Mouse (Mus musculus) stomach, embryonic 16.5 days (tissue): ENCODE measurements at regions not wholly inside any gene's neighbourhood (a gene's known extent, or its start where the extent isn't known, plus 50 kb on each side); places are given as distances from the start of the nearest gene placed in this dataset.

Experiments
- ATAC-seq: fragments of 200-750 bp; cut with Nextera tagmentation; 2 replicates; pipeline ENCODE4 v1.8.0; 2017; ENCODE audit warnings: moderate number of reproducible peaks, moderate TSS enrichment; ENCODE audit not compliant: insufficient read depth, low FRiP score
- H3K27ac ChIP-seq: fragments of 300-500 bp; sonication (generic); 2 replicates; pipeline ENCODE4 v1.5.1; 2014; ENCODE audit warnings: low read length
- H3K27me3 ChIP-seq: fragments of 300-500 bp; sonication (generic); 2 replicates; pipeline ENCODE4 v1.6.1; 2014; ENCODE audit warnings: low read length, control low read depth, mixed read lengths; ENCODE audit not compliant: control insufficient read depth, insufficient read depth
- H3K36me3 ChIP-seq: fragments of 300-500 bp; sonication (generic); 2 replicates; pipeline ENCODE4 v1.6.1; 2014; ENCODE audit warnings: low read length; ENCODE audit not compliant: control insufficient read depth, insufficient read depth
- H3K4me1 ChIP-seq: fragments of 300-500 bp; sonication (generic); 2 replicates; pipeline ENCODE4 v1.6.1; 2014; ENCODE audit warnings: low read length, control low read depth, mixed read lengths; ENCODE audit not compliant: control insufficient read depth, insufficient read depth
- H3K4me2 ChIP-seq: fragments of 300-500 bp; sonication (generic); 2 replicates; pipeline ENCODE4 v1.6.1; 2014; ENCODE audit warnings: low read depth, low read length, mixed read lengths
- H3K4me3 ChIP-seq: fragments of 300-500 bp; sonication (generic); replicated peaks from 2 replicates; pipeline ENCODE4 v1.5.1; 2014; ENCODE audit warnings: mild to moderate bottlenecking, low read length
- H3K9ac ChIP-seq: fragments of 300-500 bp; sonication (generic); 2 replicates; pipeline ENCODE4 v1.6.1; 2014; ENCODE audit warnings: low read length
- H3K9me3 ChIP-seq: fragments of 300-500 bp; sonication (generic); replicated peaks from 2 replicates; pipeline ENCODE4 v1.6.1; 2016; ENCODE audit warnings: low read length, control low read depth; ENCODE audit not compliant: control insufficient read depth
- WGBS: fragments of 180-500 bp; shearing (Covaris S2); extraction: QIAGEN DNeasy Blood & Tissue Kit; methylation state at CpG from one replicate; pipeline ENCODE4 v1.1.7; 2014; 5-methylcytosine and 5-hydroxymethylcytosine counted together

- Histone ChIP-seq H3K27ac (no peak overlapping the region), H3K36me3 (no peaks in the 10 kb centered on the region), H3K4me2 (no peak overlapping the region), H3K4me3 (no peak overlapping the region), H3K9ac (no peak overlapping the region), H3K4me1 (peaks cover 7% of the 10 kb centered on the region), H3K9me3 (no peaks in the 10 kb centered on the region), H3K27me3 (no peaks in the 10 kb centered on the region)
- 90% methylated on average over 3 of the region's 3 CpGs for WGBS
- ATAC-seq, result no peak
Measured at GRCm38 (mm10) chr9:42182400-42182799, 58.3 kb upstream of the Sorl1 start.

- H3K36me3 ChIP-seq, result no peaks in the 10 kb centered on the region
- no peak overlapping the region for H3K4me2 ChIP-seq
- no peaks in the 10 kb centered on the region for H3K4me1 ChIP-seq
- 90% methylated on average over 4 of the region's 4 CpGs for WGBS
- H3K4me3 ChIP-seq, result no peak overlapping the region
- H3K9me3 ChIP-seq, result no peaks in the 10 kb centered on the region
- no peak for ATAC-seq
- H3K27me3 ChIP-seq, result no peaks in the 10 kb centered on the region
- no peak overlapping the region for H3K9ac ChIP-seq
- H3K27ac ChIP-seq, result no peak overlapping the region
Measured at GRCm38 (mm10) chr9:42180152-42180551, 56.1 kb upstream of the Sorl1 start.

GRCm38 (mm10) chr9:42178759-42179377 lies 54.8 kb upstream of the Sorl1 start:
- no peaks in the 10 kb centered on the region for H3K27me3 ChIP-seq
- H3K27ac ChIP-seq, result no peak overlapping the region
- no peak overlapping the region for H3K4me3 ChIP-seq
- no peaks in the 10 kb centered on the region for H3K9me3 ChIP-seq
- H3K36me3 ChIP-seq, result no peaks in the 10 kb centered on the region
- no peaks in the 10 kb centered on the region for H3K4me1 ChIP-seq
- WGBS, result 53% methylated on average over 4 of the region's 4 CpGs
- H3K4me2 ChIP-seq, result no peak overlapping the region
- ATAC-seq, result no peak
- H3K9ac ChIP-seq, result no peak overlapping the region

GRCm38 (mm10) chr9:42174349-42174955 lies 50.4 kb upstream of the Sorl1 start:
- Histone ChIP-seq H3K27ac (no peak overlapping the region), H3K4me1 (no peaks in the 10 kb centered on the region), H3K9ac (no peak overlapping the region), H3K4me3 (no peak overlapping the region), H3K36me3 (no peaks in the 10 kb centered on the region), H3K27me3 (no peaks in the 10 kb centered on the region), H3K9me3 (no peaks in the 10 kb centered on the region), H3K4me2 (no peak overlapping the region)
- 46% methylated on average over 2 of the region's 2 CpGs for WGBS
- no peak for ATAC-seq
